Mouse (Mus musculus) liver, embryonic 12.5 days (tissue): ENCODE data around the gene Troap. TPM values are rescaled to one million over a fixed set of nuclear protein-coding genes. Genes with fewer than 3 reads are reported as not detected.
A peak's percentile ranks its signal among the peaks of the same experiment; 100 is the strongest.

ENCODE experiments used
- ATAC-seq: fragments of 200-750 bp; cut with Nextera tagmentation; 2 replicates; pipeline ENCODE4 v1.8.0; 2017; ENCODE audit warnings: moderate number of reproducible peaks, mild to moderate bottlenecking, moderate library complexity
- H3K27ac ChIP-seq: fragments of 300-500 bp; sonication (generic); 2 replicates; pipeline ENCODE4 v1.5.1; 2016; ENCODE audit warnings: mild to moderate bottlenecking
- H3K27me3 ChIP-seq: fragments of 300-500 bp; sonication (generic); replicated peaks from 2 replicates; pipeline ENCODE4 v1.6.1; 2016; ENCODE audit warnings: mild to moderate bottlenecking, moderate library complexity
- H3K36me3 ChIP-seq: fragments of 300-500 bp; sonication (generic); 2 replicates; pipeline ENCODE4 v1.6.1; 2016; ENCODE audit warnings: mild to moderate bottlenecking, moderate library complexity
- H3K4me1 ChIP-seq: fragments of 300-500 bp; sonication (generic); 2 replicates; pipeline ENCODE4 v1.6.1; 2016
- H3K4me2 ChIP-seq: fragments of 300-500 bp; sonication (generic); 2 replicates; pipeline ENCODE4 v1.6.1; 2016; ENCODE audit warnings: mild to moderate bottlenecking, moderate library complexity
- H3K4me3 ChIP-seq: fragments of 300-500 bp; sonication (generic); 2 replicates; pipeline ENCODE4 v1.5.1; 2016; ENCODE audit warnings: mild to moderate bottlenecking, moderate library complexity
- H3K9ac ChIP-seq: fragments of 300-500 bp; sonication (generic); 2 replicates; pipeline ENCODE4 v1.6.1; 2016; ENCODE audit warnings: mild to moderate bottlenecking, moderate library complexity
- H3K9me3 ChIP-seq: fragments of 300-500 bp; sonication (generic); replicated peaks from 2 replicates; pipeline ENCODE4 v1.6.1; 2016; ENCODE audit warnings: mild to moderate bottlenecking, moderate library complexity
- WGBS: fragments of 180-500 bp; shearing (Covaris S2); methylation state at CpG from one replicate; pipeline ENCODE4 v1.1.7; 2016; ENCODE audit not compliant: insufficient replicate concordance; 5-methylcytosine and 5-hydroxymethylcytosine counted together
- polyA plus RNA-seq: library from polyadenylated mRNA; unstranded; fragments of >200 nt; fragmentation: Nextera tagmentation; extraction: Ambion mirVana; gene quantifications from 2 replicates; pipeline ENCODE4 v1.2.1, GENCODE M21; 2016

The Troap gene
- polyA plus RNA-seq, 1 experiment from 2014 or later, result 23.6 TPM

- H3K4me2 ChIP-seq, result no peak overlapping the region
- H3K36me3 ChIP-seq, result peaks cover under 1% of the 10 kb centered on the region; the same call in 1 of the 2 replicates
- H3K27me3 ChIP-seq, result 0 out of 2 replicates have a peak, but pooled peaks cover 2% of the 10 kb centered on the region
- H3K9ac ChIP-seq, result no peak overlapping the region
- peaks cover 28% of the 10 kb centered on the region for H3K4me1 ChIP-seq
- WGBS, result 65% methylated on average over 3 of the region's 3 CpGs
- H3K9me3 ChIP-seq, result no peaks in the 10 kb centered on the region
- no peak for ATAC-seq
- H3K27ac ChIP-seq, result no peak overlapping the region
- no peak overlapping the region for H3K4me3 ChIP-seq
Observed at GRCm38 (mm10) chr15:99111139-99111538, 36.8 kb downstream of the Troap start.

- H3K27me3 ChIP-seq, result 0 out of 2 replicates have a peak, but pooled peaks cover 2% of the 10 kb centered on the region
- ATAC-seq, result no peak
- peaks cover 31% of the 10 kb centered on the region for H3K4me1 ChIP-seq
- no peak overlapping the region for H3K9ac ChIP-seq
- no peak overlapping the region for H3K27ac ChIP-seq
- 56% methylated on average over 4 of the region's 4 CpGs for WGBS
- no peaks in the 10 kb centered on the region for H3K9me3 ChIP-seq
- no peaks in the 10 kb centered on the region for H3K36me3 ChIP-seq
- H3K4me3 ChIP-seq, result no peak overlapping the region
- no peak overlapping the region for H3K4me2 ChIP-seq
Observed at GRCm38 (mm10) chr15:99111809-99112208, 37.4 kb downstream of the Troap start.

GRCm38 (mm10) chr15:99112843-99113395, 38.5 kb downstream of the Troap start:
- 0 out of 2 replicates have a peak, but pooled peaks cover 2% of the 10 kb centered on the region for H3K27me3 ChIP-seq
- peak overlapping the region; percentile 66 for H3K4me2 ChIP-seq
- H3K4me1 ChIP-seq, result peaks cover 31% of the 10 kb centered on the region
- no peaks in the 10 kb centered on the region for H3K9me3 ChIP-seq
- no peak for ATAC-seq
- H3K27ac ChIP-seq, result no peak overlapping the region
- H3K4me3 ChIP-seq, result peak overlapping the region; percentile 38; the same call in 1 of the 2 replicates
- no peaks in the 10 kb centered on the region for H3K36me3 ChIP-seq
- 62% methylated on average over 11 of the region's 11 CpGs for WGBS
- no peak overlapping the region for H3K9ac ChIP-seq

GRCm38 (mm10) chr15:99113396-99113975, 39.1 kb downstream of the Troap start:
- Histone ChIP-seq H3K9ac (no peak overlapping the region), H3K36me3 (no peaks in the 10 kb centered on the region), H3K4me3 (peak overlapping the region; percentile 38), H3K4me2 (peak overlapping the region; percentile 66), H3K27ac (no peak overlapping the region), H3K27me3 (0 out of 2 replicates have a peak, but pooled peaks cover 2% of the 10 kb centered on the region), H3K4me1 (peaks cover 31% of the 10 kb centered on the region), H3K9me3 (no peaks in the 10 kb centered on the region)
- 2% methylated on average over 9 of the region's 9 CpGs for WGBS
- peak; percentile 57; the same call in 1 of the 2 replicates for ATAC-seq

- Histone ChIP-seq H3K4me1 (peaks cover 31% of the 10 kb centered on the region), H3K4me3 (no peak overlapping the region), H3K36me3 (no peaks in the 10 kb centered on the region), H3K4me2 (no peak overlapping the region), H3K9ac (no peak overlapping the region), H3K9me3 (no peaks in the 10 kb centered on the region), H3K27me3 (0 out of 2 replicates have a peak, but pooled peaks cover 2% of the 10 kb centered on the region), H3K27ac (peak overlapping the region; percentile 11; the same call in 1 of the 2 replicates)
- WGBS, result 54% methylated on average over 14 of the region's 14 CpGs
- no peak for ATAC-seq
Observed at GRCm38 (mm10) chr15:99114312-99115064, 40.1 kb downstream of the Troap start.

GRCm38 (mm10) chr15:99115065-99115423, 40.7 kb downstream of the Troap start:
- Histone ChIP-seq H3K9me3 (no peaks in the 10 kb centered on the region), H3K4me3 (no peak overlapping the region), H3K27ac (no peak overlapping the region; the same call in 1 of the 2 replicates), H3K36me3 (no peaks in the 10 kb centered on the region), H3K4me1 (peaks cover 31% of the 10 kb centered on the region), H3K4me2 (no peak overlapping the region), H3K27me3 (0 out of 2 replicates have a peak, but pooled peaks cover 2% of the 10 kb centered on the region), H3K9ac (no peak overlapping the region)
- 56% methylated on average over 7 of the region's 7 CpGs for WGBS
- no peak for ATAC-seq

GRCm38 (mm10) chr15:99116539-99116938, 42.2 kb downstream of the Troap start:
- H3K4me1 ChIP-seq, result peaks cover 36% of the 10 kb centered on the region
- no peak overlapping the region for H3K4me3 ChIP-seq
- peaks cover 9% of the 10 kb centered on the region for H3K27me3 ChIP-seq
- H3K9me3 ChIP-seq, result no peaks in the 10 kb centered on the region
- no peaks in the 10 kb centered on the region for H3K36me3 ChIP-seq
- H3K9ac ChIP-seq, result no peak overlapping the region
- H3K27ac ChIP-seq, result no peak overlapping the region
- WGBS, result 30% methylated on average over 11 of the region's 11 CpGs
- no peak for ATAC-seq
- H3K4me2 ChIP-seq, result 0 out of 2 replicates have a peak overlapping the region, but pooled peaks have one; percentile 3

- H3K9me3 ChIP-seq, result no peaks in the 10 kb centered on the region
- ATAC-seq, result no peak
- peak overlapping the region; percentile 25 for H3K4me2 ChIP-seq
- 9% methylated on average over 11 of the region's 11 CpGs for WGBS
- peaks cover 28% of the 10 kb centered on the region for H3K4me1 ChIP-seq
- H3K27me3 ChIP-seq, result peaks cover 9% of the 10 kb centered on the region
- no peaks in the 10 kb centered on the region for H3K36me3 ChIP-seq
- no peak overlapping the region for H3K4me3 ChIP-seq
- no peak overlapping the region for H3K9ac ChIP-seq
- H3K27ac ChIP-seq, result no peak overlapping the region
Observed at GRCm38 (mm10) chr15:99120814-99121213, 46.4 kb downstream of the Troap start.

GRCm38 (mm10) chr15:99122642-99123041, 48.3 kb downstream of the Troap start:
- WGBS, result 72% methylated on average over 2 of the region's 2 CpGs
- peaks cover 13% of the 10 kb centered on the region for H3K27me3 ChIP-seq
- H3K36me3 ChIP-seq, result no peaks in the 10 kb centered on the region
- H3K4me3 ChIP-seq, result no peak overlapping the region
- no peak overlapping the region for H3K27ac ChIP-seq
- no peak for ATAC-seq
- no peaks in the 10 kb centered on the region for H3K9me3 ChIP-seq
- H3K4me1 ChIP-seq, result peaks cover 33% of the 10 kb centered on the region
- H3K4me2 ChIP-seq, result no peak overlapping the region
- no peak overlapping the region for H3K9ac ChIP-seq

- no peaks in the 10 kb centered on the region for H3K36me3 ChIP-seq
- H3K27me3 ChIP-seq, result peaks cover 13% of the 10 kb centered on the region
- peak within 1 kb of the TSS; percentile 82 for H3K9ac ChIP-seq
- H3K4me2 ChIP-seq, result peak within 1 kb of the TSS; percentile 87
- no peaks in the 10 kb centered on the region for H3K9me3 ChIP-seq
- WGBS, result 3% methylated on average over 12 of the region's 12 CpGs
- peak within 1 kb of the TSS; percentile 79 for H3K27ac ChIP-seq
- no peak; the same call in 1 of the 2 replicates for ATAC-seq
- peaks cover 55% of the 10 kb centered on the region for H3K4me1 ChIP-seq
- peak within 1 kb of the TSS; percentile 80 for H3K4me3 ChIP-seq
Observed at GRCm38 (mm10) chr15:99125711-99126080, 51.3 kb downstream of the Troap start, which contains the start of gene Spats2. Spats2 (plus strand) TSS chr15:99125916.

GRCm38 (mm10) chr15:99126081-99126815, 51.9 kb downstream of the Troap start:
- H3K4me1 ChIP-seq, result peaks cover 54% of the 10 kb centered on the region
- H3K36me3 ChIP-seq, result no peaks in the 10 kb centered on the region
- H3K4me3 ChIP-seq, result peak overlapping the region; percentile 80
- peak overlapping the region; percentile 87 for H3K4me2 ChIP-seq
- no peaks in the 10 kb centered on the region for H3K9me3 ChIP-seq
- peak overlapping the region; percentile 82 for H3K9ac ChIP-seq
- peak; percentile 66 for ATAC-seq
- H3K27ac ChIP-seq, result peak overlapping the region; percentile 79
- H3K27me3 ChIP-seq, result peaks cover 7% of the 10 kb centered on the region
- WGBS, result under 1% methylated on average over 109 of the region's 115 CpGs
